8 mouse cellular contexts compared by ENCODE assay signal in the genomic region with DNA sequence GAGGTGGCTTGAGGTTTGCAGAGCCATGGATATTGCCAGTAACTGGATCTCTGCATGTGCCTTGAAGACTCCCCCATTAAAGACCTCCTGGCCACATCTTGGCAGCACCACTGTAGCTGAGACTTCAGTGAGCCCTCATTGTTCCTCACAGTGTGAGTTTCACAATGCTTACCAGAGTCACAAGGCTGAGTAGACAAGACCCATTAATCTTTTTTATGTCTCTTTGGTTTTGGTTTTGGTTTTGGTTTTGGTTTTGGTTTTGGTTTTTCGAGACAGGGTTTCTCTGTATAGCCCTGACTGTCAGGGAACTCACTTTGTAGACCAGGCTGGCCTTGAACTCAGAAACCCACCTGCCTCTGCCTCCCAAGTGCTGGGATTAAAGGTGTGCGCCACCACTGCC. TPM values are rescaled to one million over a fixed set of nuclear protein-coding genes. Genes with fewer than 3 reads are reported as not detected.
A peak's percentile ranks its signal among the peaks of the same experiment; 100 is the strongest.
DNase-seq lines count a peak whose midpoint lies in the region; ATAC-seq and TF ChIP-seq lines count a peak whose summit lies in the region.
"Not testable (repeated sequence)": the region's sequence is repeated elsewhere in the genome, so short reads cannot be mapped to it uniquely, and the experiment has no call there.

No protein-coding gene starts in this region.

- peak overlapping the region; percentile 10; the same call in 1 of the 2 replicates for H3K27ac ChIP-seq in CH12.LX (ENCODE audit: insufficient read depth, low read depth)
- not testable (repeated sequence) for H3K27ac ChIP-seq in kidney, adult 2 months (ENCODE audit: insufficient read depth, low read depth, low read length)

- H3K36me3 ChIP-seq in CH12.LX (replicated peaks in 1 of 2; ENCODE audit: control insufficient read depth in 1 of 2, insufficient read depth in 1 of 2, low read length in 1 of 2), result peaks cover 0 to 22% of the 10 kb centered on the region in 2 experiments
- not testable (repeated sequence) for H3K36me3 ChIP-seq in kidney, adult 2 months (ENCODE audit: control insufficient read depth, insufficient read depth, low read length); splenic B cell, adult 2 months (ENCODE audit: control insufficient read depth, insufficient read depth, low read length, poor library complexity, severe bottlenecking)

- not testable (repeated sequence) for TF ChIP-seq EP300 in CH12.LX (IDR thresholded peaks at IDR 0.05; ENCODE audit: low read length)

- H3K79me2 ChIP-seq in CH12.LX (replicated peaks; ENCODE audit: control insufficient read depth, extremely low read depth, insufficient read depth, poor library complexity, severe bottlenecking), result not testable (repeated sequence)

- H3K4me1 ChIP-seq in CH12.LX (ENCODE audit: control insufficient read depth in 1 of 2, insufficient read depth in 2 of 2), result peaks cover 20 to 39% of the 10 kb centered on the region in 2 experiments
- H3K4me1 ChIP-seq in kidney, adult 2 months (ENCODE audit: control insufficient read depth, insufficient read depth, low read length), result not testable (repeated sequence)

- in situ Hi-C loops in CH12.LX (cut with MboI; ENCODE audit: low pct_ligation_motif_present, low pct_unique_long_range_greater_than_20kb, low sequenced_read_pairs), result not testable (repeated sequence)

- H3K4me3 ChIP-seq in CH12.LX (replicated peaks in 1 of 3; ENCODE audit: low read depth in 2 of 3, low read length in 2 of 3, poor library complexity in 1 of 3); kidney, adult 2 months (ENCODE audit: insufficient read depth, low read depth, low read length): not testable (repeated sequence)

- H3K9ac ChIP-seq in CH12.LX (ENCODE audit: insufficient read depth, low read depth), result 0 out of 2 replicates have a peak overlapping the region, but pooled peaks have one; percentile 7

- not testable (repeated sequence) for H3K27me3 ChIP-seq in CH12.LX (replicated peaks); kidney, adult 2 months (replicated peaks; ENCODE audit: control insufficient read depth, insufficient read depth, low read length); splenic B cell, adult 2 months (ENCODE audit: control insufficient read depth, insufficient read depth, low read length, poor library complexity, severe bottlenecking)

- TF ChIP-seq CTCF in CH12.LX (conservative IDR thresholded peaks at IDR 0.05 in 1 of 2, IDR thresholded peaks at IDR 0.05 in 1 of 2; ENCODE audit: low read depth in 2 of 2, low read length in 2 of 2); kidney, adult 2 months (conservative IDR thresholded peaks at IDR 0.05; ENCODE audit: insufficient read depth, insufficient read length, low read depth, low read length): not testable (repeated sequence)

- peak overlapping the region; percentile 62 for H3K4me2 ChIP-seq in CH12.LX (ENCODE audit: insufficient read depth, low read depth, poor library complexity, severe bottlenecking)

- TF ChIP-seq RAD21 in CH12.LX (IDR thresholded peaks at IDR 0.05; ENCODE audit: low read depth, low read length), result not testable (repeated sequence)

- not testable (repeated sequence) for TF ChIP-seq POLR2A in CH12.LX (IDR thresholded peaks at IDR 0.05; ENCODE audit: low read depth, low read length); kidney, adult 2 months (IDR thresholded peaks at IDR 0.05; ENCODE audit: low read depth, low read length)

- dilution Hi-C loops in CH12.LX (cut with MboI; ENCODE audit: extremely low pct_ligation_motif_present, extremely low pct_unique_long_range_greater_than_20kb, low sequenced_read_pairs), result not testable (repeated sequence)

- not testable (repeated sequence) for H3K9me3 ChIP-seq in CH12.LX (replicated peaks; ENCODE audit: low read length)

- WGBS in kidney, adult 2 months, result 69% methylated on average over 2 of the region's 2 CpGs

- DNase-seq in 3134 (ENCODE audit: extremely low read depth, insufficient read length, low spot score) (peak; percentile 13), CH12.LX (ENCODE audit: extremely low read depth) (peak; percentile 39)
- peak; percentile 48 for DNase-seq in CD4-positive helper T cell, adult 2 months (ENCODE audit: low read depth, low spot score)
- DNase-seq in adrenal gland, adult 2 months, result peak; percentile 35
- peak; percentile 58 for DNase-seq in induced T-regulatory cell, adult 2 months (ENCODE audit: low read depth)
- peak; percentile 25 for DNase-seq in kidney, adult 2 months
- peak; percentile 21 for DNase-seq in splenic B cell, adult 2 months (ENCODE audit: low read depth, low spot score)

- ATAC-seq in megakaryocyte progenitor cell, adult 5-6 weeks (replicated peaks; ENCODE audit: poor library complexity), result peak; percentile 54; the same call in 1 of the 2 replicates

TF ChIP-seq in CH12.LX, 34 proteins besides CTCF, POLR2A, EP300 and RAD21:
- TF ChIP-seq ETS1 (conservative IDR thresholded peaks at IDR 0.05; ENCODE audit: low read depth, low read length) (peak; percentile 63; the same call in 1 of the 2 replicates), IRF4 (IDR thresholded peaks at IDR 0.05; ENCODE audit: low read depth, low read length) (peak; percentile 65)

RNA-seq across cellular contexts. Expression of a gene that starts 32.8 kb away (rescaled TPM):
- 0.50 and 0.85 TPM in 2 replicates for total RNA-seq in CH12.LX (2012; rRNA removed)
- not detected in 2 replicates for total RNA-seq in CH12.LX (2014; rRNA removed)
- polyA plus RNA-seq in CH12.LX (2012; ENCODE audit: insufficient read length, low read depth), result 0.47 and 1.2 TPM in 2 replicates
- 10 to 100 TPM; 48.8 to 52.0 TPM for total RNA-seq in adrenal gland, adult 2 months (2021)
- 6.9 and 7.7 TPM in 2 replicates for polyA plus RNA-seq in adrenal gland, adult 2 months (2012; rRNA removed)
- polyA plus RNA-seq in kidney, adult 2 months (2012; rRNA removed), result 120 and 154 TPM in 2 replicates
- 1.5 and 2.9 TPM in 2 replicates for total RNA-seq in megakaryocyte progenitor cell, adult 5-6 weeks (2015)
- total RNA-seq in megakaryocyte progenitor cell, adult 5-6 weeks (2017), result 2.6 and 4.9 TPM in 2 replicates

RNA-seq across cellular contexts. Expression of a gene that starts 40.8 kb away (rescaled TPM):
- total RNA-seq in CH12.LX (2012; rRNA removed) (3.4 and 4.8 TPM in 2 replicates), CH12.LX (2014; rRNA removed) (4.5 and 5.0 TPM in 2 replicates)
- polyA plus RNA-seq in CH12.LX (2012; ENCODE audit: insufficient read length, low read depth), result 5.4 and 7.1 TPM in 2 replicates
- 10 to 100 TPM; 18.7 to 20.1 TPM for total RNA-seq in adrenal gland, adult 2 months (2021)
- 14.9 and 16.9 TPM in 2 replicates for polyA plus RNA-seq in adrenal gland, adult 2 months (2012; rRNA removed)
- polyA plus RNA-seq in kidney, adult 2 months (2012; rRNA removed), result 8.2 and 8.9 TPM in 2 replicates
- 11.0 and 12.4 TPM in 2 replicates for total RNA-seq in megakaryocyte progenitor cell, adult 5-6 weeks (2015)
- total RNA-seq in megakaryocyte progenitor cell, adult 5-6 weeks (2017), result 5.1 and 15.3 TPM in 2 replicates

RNA-seq across cellular contexts. Expression of a gene that starts 40.9 kb away (rescaled TPM):
- 18.3 and 20.8 TPM in 2 replicates for total RNA-seq in CH12.LX (2012; rRNA removed)
- total RNA-seq in CH12.LX (2014; rRNA removed), result 24.2 and 25.5 TPM in 2 replicates
- 12.7 and 14.3 TPM in 2 replicates for polyA plus RNA-seq in CH12.LX (2012; ENCODE audit: insufficient read length, low read depth)
- total RNA-seq in adrenal gland, adult 2 months (2021), result 10 to 100 TPM; 82.7 to 93.8 TPM
- 85.0 and 100 TPM in 2 replicates for polyA plus RNA-seq in adrenal gland, adult 2 months (2012; rRNA removed)
- 93.3 and 100.0 TPM in 2 replicates for polyA plus RNA-seq in kidney, adult 2 months (2012; rRNA removed)
- 51.1 and 58.3 TPM in 2 replicates for total RNA-seq in megakaryocyte progenitor cell, adult 5-6 weeks (2015)
- 48.1 and 61.6 TPM in 2 replicates for total RNA-seq in megakaryocyte progenitor cell, adult 5-6 weeks (2017)

Comparison
In these comparisons a context has a peak if more than half of its experiments do, and no peak if none do; other contexts are left out.
1. RNA of a gene that starts 32.8 kb away (total RNA-seq): 48.8 to 52.0 TPM in adrenal gland, adult 2 months; 1.5 to 4.9 TPM in megakaryocyte progenitor cell, adult 5-6 weeks and 0.50 to 0.85 TPM in CH12.LX; every median in the first group is over 4 times any median in the second.
2. Peak in every context shown above with its lines, with median percentiles within 50 percentile points of each other: DNase-seq.